Mouse (Mus musculus): ENCODE results near the gene Fchsd2.

GRCm38 (mm10) chr7:101142907-101143306, 50.2 kb downstream of the Fchsd2 start:
- no peak for TF ChIP-seq CTCF (IDR thresholded peaks at IDR 0.05; ENCODE audit: low read depth, low read length)
- no peak for TF ChIP-seq GATA1 (IDR thresholded peaks at IDR 0.05; ENCODE audit: borderline replicate concordance, low read length)
- no peak for TF ChIP-seq POLR2AphosphoS5 (IDR thresholded peaks at IDR 0.05; ENCODE audit: insufficient replicate concordance, low read depth, low read length)
- no peak for TF ChIP-seq TAL1 (conservative IDR thresholded peaks at IDR 0.05; ENCODE audit: low read depth, low read length)

Data from G1E (cell line).